Mouse (Mus musculus): ENCODE measurements at regions not wholly inside any gene's neighbourhood (a gene's known extent, or its start where the extent isn't known, plus 50 kb on each side); places are given as distances from the start of the nearest gene placed in this dataset.

GRCm38 (mm10) chr6:31933364-31933763 is 116.7 kb upstream of the 1700012A03Rik start:
- H3K36me3 ChIP-seq (replicated peaks): no peaks in the 10 kb centered on the region
- H3K27me3 ChIP-seq (replicated peaks; ENCODE audit: low read depth, poor library complexity, severe bottlenecking): no peaks in the 10 kb centered on the region
- no peak overlapping the region for H3K4me3 ChIP-seq
- H3K4me1 ChIP-seq: peaks cover 11% of the 10 kb centered on the region
- no peak for DNase-seq (ENCODE audit: low spot score)
- no peaks in the 10 kb centered on the region for H3K9me3 ChIP-seq
- H3K27ac ChIP-seq (replicated peaks): no peak overlapping the region
- WGBS: 65% methylated on average over 5 of the region's 5 CpGs

GRCm38 (mm10) chr6:31931116-31931515 is 118.9 kb upstream of the 1700012A03Rik start:
- H3K27me3 ChIP-seq (replicated peaks; ENCODE audit: low read depth, poor library complexity, severe bottlenecking): no peaks in the 10 kb centered on the region
- peaks cover 10% of the 10 kb centered on the region for H3K4me1 ChIP-seq
- DNase-seq (ENCODE audit: low spot score): no peak
- H3K4me3 ChIP-seq: no peak overlapping the region
- 91% methylated on average over 6 of the region's 6 CpGs for WGBS
- H3K27ac ChIP-seq (replicated peaks): no peak overlapping the region
- H3K36me3 ChIP-seq (replicated peaks): no peaks in the 10 kb centered on the region
- H3K9me3 ChIP-seq: no peaks in the 10 kb centered on the region

DNA sequence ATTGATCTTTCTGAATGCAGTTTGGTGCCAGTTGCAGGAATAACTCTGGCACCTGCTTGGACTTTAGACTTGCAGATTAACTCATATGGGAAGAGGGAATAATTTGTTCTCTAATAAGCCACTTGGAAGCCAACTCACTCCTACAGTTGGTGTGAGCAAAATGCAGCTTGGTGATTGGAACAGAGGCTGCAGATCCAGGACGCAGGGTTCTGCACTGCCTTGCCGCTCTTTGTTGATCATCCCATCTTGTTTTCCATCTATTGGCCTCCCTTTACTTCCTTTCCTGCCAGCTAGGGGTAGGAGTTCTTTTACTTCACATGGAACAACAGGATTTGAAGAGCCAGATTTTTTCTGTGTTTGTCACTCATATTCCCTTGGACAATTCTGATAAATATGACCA is 120.9 kb upstream of the 1700012A03Rik start:
- peaks cover 10% of the 10 kb centered on the region for H3K4me1 ChIP-seq
- no peak overlapping the region for H3K4me3 ChIP-seq
- no peaks in the 10 kb centered on the region for H3K9me3 ChIP-seq
- DNase-seq (ENCODE audit: low spot score): no peak
- H3K27me3 ChIP-seq (replicated peaks; ENCODE audit: low read depth, poor library complexity, severe bottlenecking): no peaks in the 10 kb centered on the region
- H3K27ac ChIP-seq (replicated peaks): no peak overlapping the region
- 91% methylated on average over 2 of the region's 2 CpGs for WGBS
- no peaks in the 10 kb centered on the region for H3K36me3 ChIP-seq (replicated peaks)

DNA sequence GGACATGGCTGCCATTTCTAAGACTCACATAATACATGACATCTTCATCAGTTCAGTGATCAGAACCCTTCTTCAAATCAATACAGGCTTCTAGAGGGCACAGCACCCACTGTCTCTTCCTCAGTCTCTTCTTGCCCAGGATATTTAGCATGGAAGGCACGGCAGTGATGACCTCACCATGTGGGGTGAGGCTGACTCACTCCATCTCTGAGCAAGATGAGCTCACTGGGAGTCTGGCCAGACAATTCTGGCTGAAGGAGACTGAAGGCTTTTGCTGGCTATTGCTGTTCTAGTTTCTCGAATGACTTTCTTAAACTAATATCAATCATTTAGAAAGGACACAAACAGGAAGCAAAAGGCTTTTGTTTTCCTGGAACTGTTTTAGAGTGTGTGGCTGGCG is 122.9 kb upstream of the 1700012A03Rik start:
- Histone ChIP-seq H3K4me3 (no peak overlapping the region), H3K9me3 (no peaks in the 10 kb centered on the region), H3K4me1 (no peaks in the 10 kb centered on the region), H3K27ac (replicated peaks) (no peak overlapping the region), H3K36me3 (replicated peaks) (no peaks in the 10 kb centered on the region), H3K27me3 (replicated peaks; ENCODE audit: low read depth, poor library complexity, severe bottlenecking) (no peaks in the 10 kb centered on the region)
- WGBS: 80% methylated on average over 3 of the region's 3 CpGs
- DNase-seq (ENCODE audit: low spot score): no peak

DNA sequence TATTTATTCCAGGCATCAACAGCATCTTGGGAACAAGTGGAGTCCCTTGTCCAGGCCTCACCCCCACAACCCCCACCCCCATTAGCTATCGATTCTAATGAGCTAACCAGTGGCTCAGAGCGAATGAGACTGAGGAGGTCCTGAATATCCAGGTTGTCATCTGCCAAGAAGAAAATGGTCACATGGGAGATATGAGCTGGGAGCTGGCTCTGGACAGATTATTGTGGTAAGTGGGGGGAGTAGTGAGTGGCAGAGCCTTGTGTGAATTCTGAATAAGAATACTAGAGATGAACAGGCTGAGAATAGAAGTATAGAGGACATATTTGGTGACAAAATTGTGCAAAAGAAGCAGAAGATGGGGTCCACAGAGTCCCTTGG is 125.4 kb upstream of the 1700012A03Rik start:
- Histone ChIP-seq H3K4me3 (no peak overlapping the region), H3K9me3 (no peaks in the 10 kb centered on the region), H3K36me3 (replicated peaks) (no peaks in the 10 kb centered on the region), H3K27me3 (replicated peaks; ENCODE audit: low read depth, poor library complexity, severe bottlenecking) (no peaks in the 10 kb centered on the region), H3K4me1 (no peaks in the 10 kb centered on the region), H3K27ac (replicated peaks) (no peak overlapping the region)
- no peak for DNase-seq (ENCODE audit: low spot score)
- WGBS: 77% methylated on average over 2 of the region's 2 CpGs

DNA sequence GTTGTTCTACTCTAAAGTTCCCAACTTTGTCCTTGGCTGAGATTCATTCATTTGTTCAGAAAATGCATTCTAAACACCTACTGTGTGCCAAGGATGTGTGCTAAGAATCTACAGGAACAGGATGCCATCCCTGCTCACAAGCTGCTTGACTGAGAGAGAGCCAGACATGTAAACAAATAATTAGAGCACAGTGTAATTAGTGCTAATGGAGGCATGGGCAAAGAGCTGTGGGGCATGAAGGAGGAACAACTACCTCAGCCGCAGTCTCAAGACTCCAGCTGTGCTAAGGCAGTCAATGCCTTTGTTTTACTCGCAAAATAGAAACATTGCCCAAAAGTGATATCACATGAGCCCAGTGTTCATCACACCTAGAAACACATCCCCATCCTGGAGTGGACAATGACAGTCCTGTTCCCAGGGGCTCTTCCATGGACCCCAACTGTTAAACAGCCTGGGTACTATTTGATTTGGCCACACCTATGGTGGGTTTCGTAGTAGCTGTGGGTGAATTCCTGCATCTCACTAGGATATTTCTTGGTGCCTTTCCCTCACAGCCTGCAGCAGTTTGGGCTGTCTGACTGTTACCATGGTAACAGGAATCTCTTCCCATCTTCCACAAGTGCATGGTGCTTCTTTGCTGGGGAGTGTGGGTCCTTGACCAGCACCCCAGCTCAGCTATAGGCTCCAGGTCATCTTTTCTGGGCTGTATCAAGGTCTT is 125.9 kb upstream of the 1700012A03Rik start:
- H3K27ac ChIP-seq (replicated peaks): no peak overlapping the region
- no peak overlapping the region for H3K4me3 ChIP-seq
- no peaks in the 10 kb centered on the region for H3K4me1 ChIP-seq
- no peak for DNase-seq (ENCODE audit: low spot score)
- no peaks in the 10 kb centered on the region for H3K9me3 ChIP-seq
- 40% methylated on average over 3 of the region's 3 CpGs for WGBS
- H3K36me3 ChIP-seq (replicated peaks): no peaks in the 10 kb centered on the region
- no peaks in the 10 kb centered on the region for H3K27me3 ChIP-seq (replicated peaks; ENCODE audit: low read depth, poor library complexity, severe bottlenecking)

GRCm38 (mm10) chr6:31921561-31922152 is 128.4 kb upstream of the 1700012A03Rik start:
- Histone ChIP-seq H3K36me3 (replicated peaks) (no peaks in the 10 kb centered on the region), H3K27me3 (replicated peaks; ENCODE audit: low read depth, poor library complexity, severe bottlenecking) (no peaks in the 10 kb centered on the region), H3K27ac (replicated peaks) (no peak overlapping the region), H3K4me3 (no peak overlapping the region), H3K4me1 (no peaks in the 10 kb centered on the region), H3K9me3 (no peaks in the 10 kb centered on the region)
- 92% methylated on average over 9 of the region's 9 CpGs for WGBS
- DNase-seq (ENCODE audit: low spot score): no peak

DNA sequence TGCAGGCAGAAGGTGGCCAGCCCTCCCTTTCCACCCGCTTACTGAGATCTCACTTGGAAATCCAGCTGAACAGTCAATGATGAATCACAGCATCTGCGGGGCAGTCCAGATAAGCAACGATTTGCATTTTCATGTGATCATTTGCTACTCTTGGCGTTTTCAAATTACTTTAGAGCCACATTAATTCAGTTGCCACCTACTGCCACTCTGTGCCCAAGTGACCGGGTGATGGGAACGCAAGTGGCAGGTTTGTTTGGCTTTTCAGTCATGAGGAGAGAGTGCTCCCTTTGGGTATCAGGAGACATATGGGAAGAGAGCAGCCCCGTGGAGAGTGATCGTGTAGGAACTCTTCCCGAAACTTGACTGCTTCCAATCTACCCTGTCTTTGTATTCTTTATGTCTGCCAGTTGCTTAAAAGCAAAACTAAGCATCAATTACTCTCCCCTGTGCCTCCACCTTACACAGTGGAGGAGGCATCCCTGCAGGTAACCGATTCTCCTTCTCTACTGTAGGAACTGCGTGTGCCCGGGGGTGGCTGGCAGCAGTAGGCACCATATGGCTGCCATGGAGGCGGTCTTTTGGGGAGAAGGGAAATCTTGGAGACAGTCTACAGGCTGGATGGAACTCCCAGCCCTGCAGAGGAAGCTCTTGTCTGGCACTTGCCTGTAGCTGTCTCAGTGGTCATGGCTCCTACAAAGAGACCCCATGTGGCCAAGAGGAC is 132.5 kb upstream of the 1700012A03Rik start:
- WGBS: 89% methylated on average over 13 of the region's 13 CpGs
- no peaks in the 10 kb centered on the region for H3K4me1 ChIP-seq

GRCm38 (mm10) chr6:31901791-31902190 is 148.3 kb upstream of the 1700012A03Rik start:
- no peaks in the 10 kb centered on the region for H3K9me3 ChIP-seq
- H3K4me1 ChIP-seq: no peaks in the 10 kb centered on the region
- H3K36me3 ChIP-seq (replicated peaks): no peaks in the 10 kb centered on the region
- H3K27me3 ChIP-seq (replicated peaks; ENCODE audit: low read depth, poor library complexity, severe bottlenecking): no peaks in the 10 kb centered on the region
- H3K4me3 ChIP-seq: no peak overlapping the region
- DNase-seq (ENCODE audit: low spot score): no peak
- WGBS: 79% methylated on average over 2 of the region's 2 CpGs
- no peak overlapping the region for H3K27ac ChIP-seq (replicated peaks)

More for the DNA sequence above, 132.5 kb upstream of the 1700012A03Rik start:
- no peaks in the 10 kb centered on the region for H3K9me3 ChIP-seq
- no peak for DNase-seq (ENCODE audit: low spot score)
- no peak overlapping the region for H3K27ac ChIP-seq (replicated peaks)
- no peaks in the 10 kb centered on the region for H3K36me3 ChIP-seq (replicated peaks)
- H3K4me3 ChIP-seq: no peak overlapping the region
- no peaks in the 10 kb centered on the region for H3K27me3 ChIP-seq (replicated peaks; ENCODE audit: low read depth, poor library complexity, severe bottlenecking)

DNA sequence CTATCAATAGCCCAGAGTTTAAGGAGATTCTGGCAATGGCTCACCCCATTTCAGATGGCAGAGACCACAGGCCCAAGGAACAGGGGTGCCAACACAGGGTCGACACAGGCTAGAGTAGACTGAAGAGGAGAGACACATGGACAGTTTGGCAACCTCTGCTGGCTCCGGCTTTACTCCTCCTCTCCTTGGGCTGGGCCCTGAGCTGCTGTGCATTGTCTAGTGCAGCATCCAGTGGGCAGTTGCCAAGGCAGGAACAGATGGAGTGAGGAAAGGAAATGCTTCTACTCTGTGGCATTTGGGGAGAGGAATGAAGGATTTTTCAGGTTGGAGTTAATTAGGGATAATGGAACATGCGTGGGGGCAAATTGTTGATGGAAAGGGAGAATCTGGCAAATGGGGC is 151.0 kb upstream of the 1700012A03Rik start:
- Histone ChIP-seq H3K4me3 (no peak overlapping the region), H3K4me1 (no peaks in the 10 kb centered on the region), H3K36me3 (replicated peaks) (no peaks in the 10 kb centered on the region), H3K27me3 (replicated peaks; ENCODE audit: low read depth, poor library complexity, severe bottlenecking) (no peaks in the 10 kb centered on the region), H3K9me3 (no peaks in the 10 kb centered on the region), H3K27ac (replicated peaks) (no peak overlapping the region)
- DNase-seq (ENCODE audit: low spot score): no peak
- 64% methylated on average over 3 of the region's 3 CpGs for WGBS

GRCm38 (mm10) chr6:31898609-31899008 is 151.4 kb upstream of the 1700012A03Rik start:
- no peaks in the 10 kb centered on the region for H3K4me1 ChIP-seq
- no peak overlapping the region for H3K27ac ChIP-seq (replicated peaks)
- no peak overlapping the region for H3K4me3 ChIP-seq
- 28% methylated on average over 4 of the region's 4 CpGs for WGBS
- DNase-seq (ENCODE audit: low spot score): no peak
- H3K9me3 ChIP-seq: no peaks in the 10 kb centered on the region
- no peaks in the 10 kb centered on the region for H3K27me3 ChIP-seq (replicated peaks; ENCODE audit: low read depth, poor library complexity, severe bottlenecking)
- H3K36me3 ChIP-seq (replicated peaks): no peaks in the 10 kb centered on the region

DNA sequence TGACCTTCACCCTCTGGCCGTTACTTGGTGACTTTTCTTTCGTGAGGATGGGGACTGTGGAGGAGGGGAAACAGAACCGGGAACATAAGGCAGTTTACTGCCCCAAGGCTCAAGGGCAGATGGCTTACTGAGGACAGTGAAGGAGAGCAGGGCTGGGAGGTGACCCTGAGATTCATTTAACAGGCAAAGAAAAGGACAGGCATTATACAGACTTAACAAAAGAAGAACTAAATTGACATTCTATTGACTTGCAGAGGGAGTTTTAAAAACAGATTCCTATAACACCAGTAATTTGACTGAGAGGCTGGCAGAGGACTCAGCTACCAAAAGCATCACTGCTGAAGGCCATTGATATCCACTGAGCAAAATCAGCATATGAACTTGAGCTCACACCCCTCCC is 153.0 kb upstream of the 1700012A03Rik start:
- no peak overlapping the region for H3K4me3 ChIP-seq
- 68% methylated on average over 3 of the region's 3 CpGs for WGBS
- DNase-seq (ENCODE audit: low spot score): no peak
- H3K4me1 ChIP-seq: no peaks in the 10 kb centered on the region
- no peak overlapping the region for H3K27ac ChIP-seq (replicated peaks)
- H3K9me3 ChIP-seq: no peaks in the 10 kb centered on the region
- H3K36me3 ChIP-seq (replicated peaks): no peaks in the 10 kb centered on the region
- no peaks in the 10 kb centered on the region for H3K27me3 ChIP-seq (replicated peaks; ENCODE audit: low read depth, poor library complexity, severe bottlenecking)

DNA sequence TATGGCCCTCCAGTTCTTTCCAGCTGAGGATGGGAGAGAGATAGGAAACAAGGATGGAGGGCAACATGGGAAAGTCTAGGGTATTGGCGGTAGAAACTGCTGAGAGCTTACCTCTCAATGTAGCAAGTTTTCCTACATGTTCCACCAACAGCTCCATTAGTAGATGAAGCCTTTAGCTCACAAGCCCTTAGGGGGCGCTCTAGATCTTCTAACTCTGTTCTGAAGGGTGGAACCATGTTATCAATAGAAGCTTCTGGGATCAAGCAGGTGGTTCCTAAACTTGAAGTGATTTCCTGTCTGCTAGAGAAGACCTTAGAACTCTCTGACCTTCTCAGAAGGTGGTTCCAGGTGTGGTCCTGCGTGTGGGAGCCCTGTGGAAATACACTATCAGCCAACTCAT is 154.2 kb upstream of the 1700012A03Rik start:
- H3K27me3 ChIP-seq (replicated peaks; ENCODE audit: low read depth, poor library complexity, severe bottlenecking): no peaks in the 10 kb centered on the region
- no peak for DNase-seq (ENCODE audit: low spot score)
- H3K27ac ChIP-seq (replicated peaks): no peak overlapping the region
- H3K36me3 ChIP-seq (replicated peaks): no peaks in the 10 kb centered on the region
- H3K4me1 ChIP-seq: no peaks in the 10 kb centered on the region
- H3K9me3 ChIP-seq: no peaks in the 10 kb centered on the region
- H3K4me3 ChIP-seq: no peak overlapping the region
- WGBS: 69% methylated on average over 3 of the region's 3 CpGs
